Mouse (Mus musculus) intestine, postnatal 0 days (tissue): Measurements from ENCODE around the gene Ipcef1. TPM values are rescaled to one million over a fixed set of nuclear protein-coding genes. Genes with fewer than 3 reads are reported as not detected.
A peak's percentile ranks its signal among the peaks of the same experiment; 100 is the strongest.

ENCODE experiments used
- ATAC-seq: fragments of 200-750 bp; cut with Nextera tagmentation; 2 replicates; pipeline ENCODE4 v1.8.0; 2017; ENCODE audit warnings: mild to moderate bottlenecking, moderate TSS enrichment, moderate library complexity
- H3K27ac ChIP-seq: fragments of 300-500 bp; sonication (generic); 2 replicates; pipeline ENCODE4 v1.5.1; 2014; ENCODE audit warnings: mild to moderate bottlenecking, low read depth, low read length, moderate library complexity
- H3K27me3 ChIP-seq: fragments of 300-500 bp; sonication (generic); replicated peaks from 2 replicates; pipeline ENCODE4 v1.6.1; 2014; ENCODE audit warnings: low read length, mixed read lengths; ENCODE audit not compliant: control insufficient read depth, insufficient read depth
- H3K36me3 ChIP-seq: fragments of 300-500 bp; sonication (generic); 2 replicates; pipeline ENCODE4 v1.6.1; 2014; ENCODE audit warnings: mild to moderate bottlenecking, moderate library complexity; ENCODE audit not compliant: control insufficient read depth, insufficient read depth
- H3K4me1 ChIP-seq: fragments of 300-500 bp; sonication (generic); replicated peaks from 2 replicates; pipeline ENCODE4 v1.6.1; 2014; ENCODE audit warnings: antibody characterized with exemption, low read length, mixed read lengths; ENCODE audit not compliant: control insufficient read depth, insufficient read depth
- H3K4me2 ChIP-seq: fragments of 300-500 bp; sonication (generic); replicated peaks from 2 replicates; pipeline ENCODE4 v1.6.1; 2014; ENCODE audit warnings: low read depth, mild to moderate bottlenecking, moderate library complexity
- H3K4me3 ChIP-seq: fragments of 300-500 bp; sonication (generic); 2 replicates; pipeline ENCODE4 v1.5.1; 2014; ENCODE audit warnings: low read depth, low read length
- H3K9ac ChIP-seq: fragments of 300-500 bp; sonication (generic); 2 replicates; pipeline ENCODE4 v1.6.1; 2014; ENCODE audit warnings: mild to moderate bottlenecking, low read depth, low read length
- H3K9me3 ChIP-seq: fragments of 300-500 bp; sonication (generic); 2 replicates; pipeline ENCODE4 v1.6.1; 2016; ENCODE audit warnings: mixed run types; ENCODE audit not compliant: control insufficient read depth
- CTCF ChIP-seq: sonication (generic); IDR thresholded peaks from 2 replicates; pipeline ENCODE4 v1.5.1; 2016; ENCODE audit warnings: low read depth, mild to moderate bottlenecking, control low read depth, antibody characterized with exemption, moderate library complexity
- WGBS: fragments of 180-500 bp; shearing (Covaris S2); extraction: QIAGEN DNeasy Blood & Tissue Kit; methylation state at CpG from one replicate; pipeline ENCODE4 v1.1.7; 2014; 5-methylcytosine and 5-hydroxymethylcytosine counted together
- polyA plus RNA-seq: library from polyadenylated mRNA; unstranded; fragments of >200 nt; fragmentation: Nextera tagmentation; extraction: Ambion mirVana; gene quantifications from 2 replicates; pipeline ENCODE4 v1.2.1, GENCODE M21; 2015

The Ipcef1 gene
- polyA plus RNA-seq, 1 experiment from 2014 or later: 0.12 TPM

- H3K9ac ChIP-seq: no peak overlapping the region
- no peak for ATAC-seq
- 51% methylated on average over 10 of the region's 10 CpGs for WGBS
- H3K9me3 ChIP-seq: no peaks in the 10 kb centered on the region
- H3K27ac ChIP-seq: no peak overlapping the region
- H3K4me3 ChIP-seq: no peak overlapping the region
- H3K4me2 ChIP-seq: 0 out of 2 replicates have a peak overlapping the region, but pooled peaks have one; percentile 2
- TF ChIP-seq CTCF: no peak
- H3K4me1 ChIP-seq: no peaks in the 10 kb centered on the region; the same call in 1 of the 2 replicates
- H3K36me3 ChIP-seq: no peaks in the 10 kb centered on the region
- no peaks in the 10 kb centered on the region for H3K27me3 ChIP-seq
These were observed 4.9 kb downstream of the Ipcef1 start for GRCm38 (mm10) chr10:7047288-7047918.

- Histone ChIP-seq H3K4me1 (no peaks in the 10 kb centered on the region), H3K36me3 (no peaks in the 10 kb centered on the region), H3K27ac (no peak overlapping the region), H3K9me3 (no peaks in the 10 kb centered on the region), H3K4me2 (no peak overlapping the region), H3K4me3 (no peak overlapping the region), H3K27me3 (no peaks in the 10 kb centered on the region), H3K9ac (no peak overlapping the region)
- 84% methylated on average over 5 of the region's 5 CpGs for WGBS
- no peak for ATAC-seq
- TF ChIP-seq CTCF: no peak
These were observed 8.4 kb downstream of the Ipcef1 start for GRCm38 (mm10) chr10:7043896-7044295.

- no peaks in the 10 kb centered on the region for H3K4me1 ChIP-seq
- H3K9ac ChIP-seq: no peak overlapping the region
- H3K4me3 ChIP-seq: no peak overlapping the region
- no peak for ATAC-seq
- H3K27ac ChIP-seq: no peak overlapping the region
- no peaks in the 10 kb centered on the region for H3K36me3 ChIP-seq
- H3K27me3 ChIP-seq: no peaks in the 10 kb centered on the region
- no peaks in the 10 kb centered on the region for H3K9me3 ChIP-seq
- no peak overlapping the region for H3K4me2 ChIP-seq
- no peak for TF ChIP-seq CTCF
These were observed 11.2 kb downstream of the Ipcef1 start for GRCm38 (mm10) chr10:7041032-7041431.

GRCm38 (mm10) chr10:7037194-7037593, 15.1 kb downstream of the Ipcef1 start:
- Histone ChIP-seq H3K4me2 (no peak overlapping the region), H3K27ac (no peak overlapping the region), H3K27me3 (no peaks in the 10 kb centered on the region), H3K4me3 (no peak overlapping the region), H3K4me1 (no peaks in the 10 kb centered on the region), H3K36me3 (no peaks in the 10 kb centered on the region), H3K9me3 (no peaks in the 10 kb centered on the region), H3K9ac (no peak overlapping the region)
- 87% methylated on average over 5 of the region's 5 CpGs for WGBS
- ATAC-seq: no peak
- no peak for TF ChIP-seq CTCF

GRCm38 (mm10) chr10:7035547-7035946, 16.7 kb downstream of the Ipcef1 start:
- Histone ChIP-seq H3K4me3 (no peak overlapping the region), H3K4me2 (no peak overlapping the region), H3K27me3 (no peaks in the 10 kb centered on the region), H3K36me3 (no peaks in the 10 kb centered on the region), H3K9ac (no peak overlapping the region), H3K4me1 (no peaks in the 10 kb centered on the region), H3K27ac (no peak overlapping the region), H3K9me3 (no peaks in the 10 kb centered on the region)
- no peak for ATAC-seq
- TF ChIP-seq CTCF: no peak
- WGBS: 69% methylated on average over 12 of the region's 12 CpGs

GRCm38 (mm10) chr10:7033459-7033858, 18.8 kb downstream of the Ipcef1 start:
- Histone ChIP-seq H3K27ac (no peak overlapping the region), H3K4me3 (no peak overlapping the region), H3K9me3 (no peaks in the 10 kb centered on the region), H3K4me2 (no peak overlapping the region), H3K4me1 (no peaks in the 10 kb centered on the region), H3K27me3 (no peaks in the 10 kb centered on the region), H3K36me3 (no peaks in the 10 kb centered on the region), H3K9ac (no peak overlapping the region)
- WGBS: 76% methylated on average over 2 of the region's 2 CpGs
- ATAC-seq: no peak
- no peak for TF ChIP-seq CTCF

- Histone ChIP-seq H3K9ac (no peak overlapping the region), H3K27me3 (no peaks in the 10 kb centered on the region), H3K4me1 (no peaks in the 10 kb centered on the region), H3K4me2 (no peak overlapping the region), H3K9me3 (no peaks in the 10 kb centered on the region), H3K36me3 (no peaks in the 10 kb centered on the region), H3K4me3 (no peak overlapping the region), H3K27ac (no peak overlapping the region)
- 73% methylated on average over 1 of the region's 1 CpGs for WGBS
- TF ChIP-seq CTCF: no peak
- ATAC-seq: no peak
These were observed 27.2 kb downstream of the Ipcef1 start for GRCm38 (mm10) chr10:7025028-7025427.
